Mouse (Mus musculus) c-Kit-negative CD71-positive TER-119-positive erythroid progenitor cells, embryonic 14.5 days (primary cell): ENCODE data around the gene Alg14.

Source experiments
- DNase-seq: peaks from one replicate; pipeline ENCODE4 v3.0.0-alpha.2; 2013; ENCODE audit warnings: low read depth, low spot score

Alg14 gene

GRCm38 (mm10) chr3:121403449-121403848 lies 111.9 kb downstream of the Alg14 start:
- DNase-seq = no peak

GRCm38 (mm10) chr3:121405101-121405500 lies 113.5 kb downstream of the Alg14 start:
- no peak for DNase-seq

- no peak for DNase-seq
Measured at GRCm38 (mm10) chr3:121407417-121407816, 115.8 kb downstream of the Alg14 start.

GRCm38 (mm10) chr3:121408386-121408785 lies 116.8 kb downstream of the Alg14 start:
- DNase-seq = no peak

GRCm38 (mm10) chr3:121411450-121411849 lies 119.9 kb downstream of the Alg14 start:
- no peak for DNase-seq
